Mouse (Mus musculus) activated CD4-positive, CD25-positive, alpha-beta regulatory T cell, adult 4 months (primary cell): Measurements from ENCODE around the gene Dock11. TPM values are rescaled to one million over a fixed set of nuclear protein-coding genes. Genes with fewer than 3 reads are reported as not detected.

Source experiments
- ATAC-seq: one replicate; pipeline ENCODE4 v1.8.0; 2017
- polyA plus RNA-seq, 2 experiments: library from polyadenylated mRNA; unstranded; fragments of 100-300 nt; shearing (Covaris generic); gene quantifications; one replicate each; pipeline ENCODE4 v1.2.1; 2017

The Dock11 gene
- 10 to 100 TPM; 39.7 to 43.9 TPM for polyA plus RNA-seq

DNA sequence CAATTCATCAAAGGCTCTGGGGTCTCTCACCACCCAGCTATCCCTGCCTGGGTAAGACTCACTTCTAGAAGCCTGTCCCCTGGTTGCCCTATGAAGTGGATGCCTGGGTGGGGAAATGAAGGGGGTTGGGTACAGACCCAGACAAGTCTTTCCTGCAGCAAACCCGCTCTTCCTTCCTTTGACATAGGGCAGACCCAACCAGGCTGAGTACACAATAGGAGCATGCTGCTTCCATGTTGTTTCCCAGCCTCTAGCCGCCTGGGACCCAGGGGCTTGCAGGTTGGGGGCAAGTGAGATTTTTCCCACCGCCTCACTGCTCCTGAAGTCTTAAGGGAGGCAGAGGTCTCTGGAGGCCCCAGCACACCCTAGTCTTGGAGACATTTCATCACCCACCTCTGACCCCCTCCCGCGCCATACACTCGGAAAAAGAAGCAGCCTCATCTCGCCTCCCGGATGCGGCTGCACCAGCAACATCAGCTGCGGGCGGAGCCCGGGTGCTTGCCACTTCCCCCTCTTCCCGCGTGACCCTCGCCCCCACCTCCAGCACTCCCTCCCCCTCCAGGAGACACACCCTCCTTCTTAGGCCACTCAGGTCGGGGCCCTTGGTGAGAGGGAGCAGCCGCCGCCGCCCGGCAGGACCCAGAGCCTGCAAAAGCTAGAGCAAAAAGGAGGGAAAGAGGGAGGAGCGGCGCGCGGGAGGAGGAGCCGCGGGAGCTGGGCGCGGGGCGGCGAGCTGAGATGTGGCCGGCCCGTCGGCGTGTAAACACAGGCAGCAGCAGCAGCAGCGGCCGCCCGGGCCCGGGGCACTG lies at the start of gene Dock11:
Dock11 (plus strand) TSS at position 746 of the 809 bp plus-strand sequence.
- ATAC-seq, result peak; percentile 70

GRCm38 (mm10) chrX:35879703-35880102 lies 8.9 kb upstream of the Dock11 start:
- ATAC-seq, result no peak

DNA sequence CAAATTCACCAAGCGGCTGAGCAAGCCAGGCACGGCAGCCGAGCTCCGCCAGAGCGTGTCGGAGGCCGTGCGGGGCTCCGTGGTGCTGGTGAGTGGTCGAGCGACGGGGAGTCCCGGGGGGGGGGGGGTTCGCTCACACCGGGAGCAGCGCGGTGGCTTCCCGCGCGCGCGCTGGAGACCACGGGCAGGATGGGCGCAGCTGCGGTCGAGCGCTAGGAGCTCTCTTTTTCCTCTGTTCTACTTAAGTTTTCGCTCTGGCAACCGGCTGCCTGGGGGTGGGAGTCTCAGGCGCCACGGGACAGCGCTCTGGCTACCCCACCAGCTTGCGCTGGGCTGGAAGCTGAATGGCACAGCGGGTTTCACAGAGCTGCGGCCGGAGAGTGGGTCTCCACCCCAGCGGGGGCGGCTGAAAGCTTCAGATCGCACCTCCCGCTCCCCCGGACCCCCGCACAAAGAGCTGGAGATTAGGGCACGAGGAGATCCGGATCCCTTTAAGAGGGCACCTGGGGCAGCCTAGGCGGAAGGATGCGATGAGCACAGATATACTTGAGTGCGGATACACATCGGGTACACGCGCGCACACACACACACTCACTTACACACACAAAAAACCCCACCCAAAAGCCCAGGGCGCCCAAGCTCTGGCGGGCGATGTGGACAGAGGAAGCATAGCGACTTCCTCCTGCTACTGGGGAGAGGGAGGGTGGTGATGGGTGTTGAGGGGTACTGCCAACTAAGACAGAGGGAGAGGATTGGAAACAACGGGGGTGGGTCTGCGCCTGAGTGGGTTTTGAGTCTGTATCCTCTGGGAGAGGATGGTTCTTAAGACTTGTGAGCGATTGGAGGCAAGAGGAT lies 540 bp downstream of the Dock11 start:
- peak; percentile 34 for ATAC-seq

GRCm38 (mm10) chrX:35889800-35890106 lies 1.1 kb downstream of the Dock11 start:
- no peak for ATAC-seq

DNA sequence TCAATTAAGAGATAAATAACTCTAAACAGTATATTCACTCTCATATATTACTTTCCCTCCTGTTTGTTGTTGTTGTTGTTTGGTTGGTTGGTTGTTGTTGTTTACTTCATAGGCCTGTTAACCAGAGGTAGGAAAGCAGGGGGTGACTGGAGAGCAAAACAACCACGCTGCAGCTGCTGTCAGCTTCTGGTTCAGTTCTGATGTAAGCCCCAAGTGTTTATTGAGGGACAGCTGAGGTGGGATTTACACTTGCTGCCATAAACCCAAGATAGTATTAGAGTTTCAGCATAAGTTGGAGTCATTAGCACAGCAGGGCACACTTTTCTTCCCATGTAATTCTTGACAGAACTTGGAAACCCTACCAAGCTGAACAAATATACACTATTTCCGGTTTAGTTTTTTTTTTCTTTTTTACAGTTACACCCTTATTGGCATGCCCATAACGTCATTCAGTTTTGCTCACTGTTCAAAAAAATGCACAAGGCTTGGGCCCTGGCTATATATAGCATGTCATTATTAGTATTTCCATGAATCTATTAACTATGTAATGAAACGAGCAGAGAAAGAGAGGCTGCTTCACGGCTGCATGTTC lies 3.0 kb downstream of the Dock11 start:
- peak; percentile 38 for ATAC-seq

- ATAC-seq, result no peak
These were observed 3.7 kb downstream of the Dock11 start for GRCm38 (mm10) chrX:35892377-35892776.

DNA sequence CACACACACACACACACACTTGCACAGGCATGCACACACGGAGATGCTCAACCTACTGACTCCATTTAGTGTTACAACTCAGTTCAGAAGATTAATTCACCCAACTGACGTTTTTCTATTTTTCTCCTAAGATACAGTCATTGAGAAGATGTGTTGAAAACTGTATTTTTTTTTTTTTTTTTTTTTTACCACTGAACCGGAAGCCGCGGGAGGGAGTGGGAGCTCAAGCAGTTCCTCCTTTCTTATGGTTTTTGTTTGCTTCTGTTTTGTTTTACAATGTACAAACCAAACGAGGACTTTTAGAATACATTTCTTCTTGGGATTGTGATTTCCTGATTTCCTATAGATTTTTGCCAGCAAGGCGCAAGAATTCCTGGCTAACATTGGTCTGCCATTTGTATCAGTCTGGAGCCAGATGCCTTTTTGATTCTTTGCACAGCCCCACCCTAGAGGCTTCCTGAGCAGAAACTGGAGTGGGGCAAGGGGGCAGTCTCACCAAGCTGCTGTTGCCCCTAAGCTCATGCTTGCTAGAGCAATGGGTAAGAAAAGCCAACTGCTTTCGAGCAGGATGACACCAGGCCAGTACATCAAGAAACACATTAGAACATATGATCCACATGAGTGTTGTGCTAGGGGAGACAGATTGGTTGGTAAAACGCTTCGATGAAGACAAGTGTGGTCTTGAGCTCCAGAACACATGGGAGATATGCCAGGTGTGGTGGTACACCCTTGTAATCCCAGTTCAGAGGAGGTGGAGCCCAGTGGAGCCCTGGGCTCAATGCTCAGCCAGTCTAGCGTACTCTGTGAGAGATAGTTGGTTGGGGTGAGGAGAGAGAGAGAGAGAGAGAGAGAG lies 9.2 kb downstream of the Dock11 start:
- peak; percentile 38 for ATAC-seq

DNA sequence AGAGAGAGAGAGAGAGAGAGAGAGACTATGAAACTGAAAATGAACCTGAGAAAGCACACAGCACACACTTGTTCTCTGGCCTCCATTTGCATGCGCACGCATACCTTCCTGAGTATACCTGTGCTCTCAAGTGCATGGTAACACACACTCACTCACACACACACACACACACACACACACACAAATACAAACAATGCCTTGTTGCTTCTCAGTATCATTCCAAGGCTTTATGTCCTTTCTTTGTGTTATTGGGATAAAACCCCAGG lies 9.8 kb downstream of the Dock11 start:
- ATAC-seq, result peak; percentile 48

DNA sequence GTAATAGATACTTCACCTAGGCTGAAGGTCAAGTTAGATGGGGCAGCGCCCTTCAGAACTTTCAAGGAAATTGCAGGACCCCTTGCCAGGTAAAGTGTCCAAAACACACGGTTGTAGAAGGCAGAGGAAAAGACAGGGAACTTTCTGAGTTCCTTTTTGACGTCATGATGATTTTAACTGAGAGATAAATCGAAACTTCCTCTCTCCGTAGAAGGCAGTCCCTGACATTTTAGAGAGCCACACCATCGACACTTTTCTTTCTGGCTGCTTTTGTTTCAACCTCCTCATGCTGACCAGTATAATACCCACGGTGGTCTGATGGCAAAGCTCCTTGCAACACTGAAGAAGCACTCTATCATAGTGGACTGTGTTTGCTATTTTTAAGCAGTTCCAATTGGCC lies 15.7 kb downstream of the Dock11 start:
- ATAC-seq, result peak; percentile 49

- no peak for ATAC-seq
These were observed 18.2 kb downstream of the Dock11 start for GRCm38 (mm10) chrX:35906696-35907330.

- ATAC-seq, result no peak
These were observed 30.9 kb downstream of the Dock11 start for GRCm38 (mm10) chrX:35919558-35919957.

DNA sequence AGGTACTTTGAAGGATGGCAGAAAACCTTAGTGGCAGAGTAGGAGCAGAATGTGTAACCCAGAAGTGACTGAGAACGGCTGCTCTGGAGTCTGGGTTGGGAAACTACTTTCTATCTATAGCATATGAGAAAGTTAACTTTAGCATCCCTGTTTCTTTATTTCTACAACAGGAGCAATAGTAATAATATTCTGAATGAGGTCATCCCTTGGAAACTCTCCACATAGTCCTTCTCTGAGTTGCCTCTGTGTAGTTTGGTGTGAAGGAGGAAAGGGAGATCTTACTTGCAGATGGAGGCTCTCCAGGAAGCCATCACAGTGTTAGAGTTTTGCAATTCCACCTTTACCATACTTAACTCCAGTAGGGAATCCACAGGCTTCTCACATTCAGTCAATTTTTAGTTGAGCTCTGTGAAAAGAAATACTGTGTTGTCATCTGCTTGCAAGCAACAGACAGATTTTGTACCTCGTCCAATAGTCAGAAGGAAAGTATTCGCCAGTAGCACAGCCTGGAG lies 31.5 kb downstream of the Dock11 start:
- ATAC-seq, result no peak

GRCm38 (mm10) chrX:35921922-35922321 lies 33.3 kb downstream of the Dock11 start:
- no peak for ATAC-seq

GRCm38 (mm10) chrX:35924705-35925264 lies 36.2 kb downstream of the Dock11 start:
- peak; percentile 68 for ATAC-seq

DNA sequence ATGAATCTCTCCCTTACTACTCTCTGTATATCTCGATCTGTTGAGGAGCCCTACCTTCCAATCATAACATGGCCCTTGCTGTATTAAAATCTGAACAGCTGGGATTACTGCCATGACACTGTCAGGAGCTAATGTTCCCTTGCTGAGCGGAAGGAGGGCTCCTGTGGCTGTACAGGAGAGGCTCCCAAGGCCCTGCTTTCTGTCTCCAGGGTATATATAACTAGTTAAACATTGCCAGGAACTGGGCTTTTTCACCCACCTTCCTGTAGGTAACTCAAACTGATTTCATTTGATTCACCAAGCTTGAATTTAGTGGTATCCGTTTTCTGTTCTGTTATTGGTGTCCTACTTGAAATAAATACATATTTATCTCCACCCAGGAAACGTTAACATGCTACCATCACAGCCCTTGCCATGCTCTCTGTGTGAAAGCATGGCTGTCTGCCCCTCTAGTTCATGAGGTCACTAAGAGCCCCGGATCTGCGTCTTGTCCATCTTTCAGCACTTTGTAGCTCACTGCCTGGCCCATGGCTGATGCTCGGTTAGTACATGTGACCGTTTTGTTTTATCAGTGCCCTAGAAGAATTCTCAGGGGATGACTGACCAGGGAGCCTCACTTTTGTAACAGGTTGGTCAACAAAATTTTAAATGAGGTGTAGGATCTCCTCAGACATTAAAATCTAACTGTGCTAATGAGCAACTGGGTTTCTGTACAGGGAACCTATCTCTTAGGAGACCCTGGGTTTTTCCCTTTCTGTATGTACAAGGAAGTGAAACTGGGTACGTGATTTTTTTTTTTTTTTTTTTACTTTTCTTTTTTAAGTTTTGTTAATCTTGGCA lies 41.7 kb downstream of the Dock11 start:
- peak; percentile 77 for ATAC-seq

DNA sequence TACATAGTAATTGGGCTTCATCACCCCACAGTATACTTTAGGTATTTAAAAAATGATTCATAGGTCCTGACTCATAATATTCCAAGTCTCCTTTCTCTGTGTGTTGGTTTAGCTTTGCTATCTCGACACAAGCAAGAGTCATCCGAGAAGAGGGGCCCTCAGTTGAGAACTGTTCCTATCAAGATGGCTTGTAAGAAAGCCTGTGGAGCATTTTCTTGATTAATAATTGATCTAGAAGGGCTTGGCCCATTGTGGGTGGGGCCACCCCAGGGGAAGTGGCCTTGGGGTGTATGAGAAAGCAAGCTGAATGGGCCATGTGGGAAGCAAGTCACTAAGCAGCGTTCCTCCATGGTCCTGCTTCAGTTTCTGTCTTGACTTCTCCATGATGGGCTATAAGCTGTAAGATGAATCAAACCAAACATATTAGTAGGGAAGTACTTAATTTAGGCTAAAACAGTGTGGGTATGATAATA lies 42.3 kb downstream of the Dock11 start:
- peak; percentile 33 for ATAC-seq

DNA sequence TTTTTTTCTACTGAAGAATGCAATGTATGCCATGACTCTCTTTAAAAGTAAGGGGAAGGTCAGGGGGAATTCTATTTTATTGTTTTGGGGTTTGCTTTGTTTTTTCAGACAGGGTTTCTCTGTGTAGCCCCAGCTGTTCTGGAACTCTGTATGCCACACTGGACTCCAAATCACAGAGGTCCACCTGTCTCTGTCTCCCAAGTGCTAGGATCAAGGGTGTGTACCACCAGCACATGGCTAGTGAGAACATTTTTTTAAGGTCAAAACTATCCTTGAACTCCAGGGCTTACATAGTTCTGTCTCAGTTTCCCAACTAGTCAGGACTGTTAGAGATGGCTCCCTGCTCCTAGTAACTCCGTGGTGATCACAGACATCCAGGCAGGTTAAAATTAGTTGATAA lies 43.3 kb downstream of the Dock11 start:
- ATAC-seq, result no peak

DNA sequence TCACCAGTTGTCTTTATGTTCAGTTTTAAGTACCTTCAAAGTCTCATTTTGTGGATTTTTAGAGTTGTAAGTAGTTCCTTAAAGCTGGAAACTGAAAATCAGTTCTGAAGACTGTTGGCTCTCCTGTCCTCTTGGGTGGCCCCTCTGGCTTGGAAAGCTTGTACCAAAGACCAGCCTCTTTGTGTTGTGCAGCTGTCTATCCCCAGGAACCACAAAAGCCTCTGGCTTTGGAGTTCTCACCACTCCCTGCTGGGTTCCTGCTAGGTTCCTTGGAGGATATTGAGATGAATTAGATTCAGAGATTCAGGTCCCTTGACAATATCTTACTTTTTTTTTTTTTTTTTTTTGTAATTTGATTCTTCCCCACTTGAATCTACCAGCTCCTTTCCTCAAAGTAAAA lies 44.3 kb downstream of the Dock11 start:
- no peak for ATAC-seq

GRCm38 (mm10) chrX:35938112-35938511 lies 49.5 kb downstream of the Dock11 start:
- ATAC-seq, result no peak

DNA sequence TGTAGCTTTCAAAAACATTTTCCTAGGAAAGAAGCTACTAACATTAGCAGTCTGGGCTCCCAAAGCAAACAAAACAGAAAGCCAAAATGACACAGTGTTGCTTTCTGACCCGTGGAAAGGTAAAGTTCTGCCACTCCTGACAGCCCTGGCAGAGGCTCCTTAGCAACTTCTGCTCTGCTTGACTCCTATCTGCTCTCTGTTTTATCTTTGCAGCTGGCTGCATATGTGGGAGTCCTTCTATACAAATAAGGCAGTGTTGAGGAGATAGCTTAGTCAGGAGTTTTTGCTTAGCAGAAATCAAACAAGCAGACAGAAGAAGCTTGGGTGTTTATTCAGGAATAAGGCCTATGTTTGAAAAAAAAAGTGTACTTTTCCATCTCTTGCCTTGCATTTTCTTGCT lies 57.8 kb downstream of the Dock11 start:
- ATAC-seq, result no peak

DNA sequence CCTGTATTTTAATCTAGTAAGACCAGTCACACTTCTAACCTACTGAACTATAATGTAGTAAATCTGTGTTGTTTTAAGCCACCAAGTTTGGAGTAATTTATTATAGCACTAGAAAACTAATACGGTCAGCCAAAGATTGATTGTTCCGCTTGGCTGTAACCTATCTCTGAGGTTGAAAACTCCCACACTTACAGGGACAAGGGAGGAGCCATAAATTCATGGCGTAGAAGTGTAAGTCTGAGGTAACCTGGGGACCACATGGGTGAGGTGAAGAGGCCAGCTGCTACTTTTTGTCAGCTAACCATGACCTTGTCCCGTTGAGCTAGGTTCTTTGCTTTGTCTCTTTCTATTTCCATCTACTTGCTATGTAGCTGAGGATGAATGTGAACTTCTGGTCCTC lies 61.5 kb downstream of the Dock11 start:
- ATAC-seq, result no peak
